Mouse (Mus musculus) midbrain, embryonic 10.5 days (tissue): Measurements from ENCODE around the gene Krtap17-1. TPM values are rescaled to one million over a fixed set of nuclear protein-coding genes. Genes with fewer than 3 reads are reported as not detected.

Source experiments
- polyA plus RNA-seq: library from polyadenylated mRNA; unstranded; fragments of >200 nt; fragmentation: Nextera tagmentation; extraction: Ambion mirVana; gene quantifications from 2 replicates; pipeline ENCODE4 v1.2.1, GENCODE M21; 2016

The Krtap17-1 gene
- polyA plus RNA-seq, 1 experiment from 2014 or later, result not detected

Other genes with a start within 250 kb of the Krtap17-1 start
- not detected in 2 replicates for gene Gm11595, start 221.1 kb downstream of the Krtap17-1 start, polyA plus RNA-seq
- not detected in 2 replicates for gene Krtap4-8, start 213.3 kb downstream of the Krtap17-1 start, polyA plus RNA-seq
- gene Krtap4-9, start 208.8 kb downstream of the Krtap17-1 start, polyA plus RNA-seq, result not detected in 2 replicates
- gene Gm11596, start 200.5 kb downstream of the Krtap17-1 start, polyA plus RNA-seq, result not detected in 2 replicates
- not detected in 2 replicates for gene Gm11569, start 195.1 kb downstream of the Krtap17-1 start, polyA plus RNA-seq
- not detected in 2 replicates for gene Gm11554, start 189.5 kb downstream of the Krtap17-1 start, polyA plus RNA-seq
- not detected in 2 replicates for gene Krtap4-13, start 184.1 kb downstream of the Krtap17-1 start, polyA plus RNA-seq
- not detected in 2 replicates for gene Gm11564, start 178.3 kb downstream of the Krtap17-1 start, polyA plus RNA-seq
- gene 2300003K06Rik, start 155.9 kb downstream of the Krtap17-1 start, polyA plus RNA-seq, result not detected in 2 replicates
- not detected in 2 replicates for gene Krtap4-16, start 142.4 kb downstream of the Krtap17-1 start, polyA plus RNA-seq
- not detected in 2 replicates for gene Gm11568, start 136.1 kb downstream of the Krtap17-1 start, polyA plus RNA-seq
- not detected in 2 replicates for gene Gm11559, start 129.5 kb downstream of the Krtap17-1 start, polyA plus RNA-seq
- gene Krtap9-1, start 120.6 kb downstream of the Krtap17-1 start, polyA plus RNA-seq, result not detected in 2 replicates
- gene Gm11567, start 114.8 kb downstream of the Krtap17-1 start, polyA plus RNA-seq, result not detected in 2 replicates
- not detected in 2 replicates for gene Krtap31-1, start 86.1 kb downstream of the Krtap17-1 start, polyA plus RNA-seq
- not detected in 2 replicates for gene Gm11565, start 79.2 kb downstream of the Krtap17-1 start, polyA plus RNA-seq
- gene Krtap31-2, start 57.7 kb downstream of the Krtap17-1 start, polyA plus RNA-seq, result not detected in 2 replicates
- not detected in 2 replicates for gene Krtap9-5, start 45.5 kb downstream of the Krtap17-1 start, polyA plus RNA-seq
- gene Krtap29-1, start 14.9 kb downstream of the Krtap17-1 start, polyA plus RNA-seq, result not detected in 2 replicates
- gene Krtap16-1, start 7.4 kb downstream of the Krtap17-1 start, polyA plus RNA-seq, result not detected in 2 replicates
- not detected in 2 replicates for gene Krt33a, start 22.2 kb upstream of the Krtap17-1 start, polyA plus RNA-seq
- gene Krt33b, start 35.9 kb upstream of the Krtap17-1 start, polyA plus RNA-seq, result not detected in 2 replicates
- not detected in 2 replicates for gene Krt34, start 47.6 kb upstream of the Krtap17-1 start, polyA plus RNA-seq
- not detected in 2 replicates for gene Krt31, start 56.6 kb upstream of the Krtap17-1 start, polyA plus RNA-seq
- gene Krt32, start 94.2 kb upstream of the Krtap17-1 start, polyA plus RNA-seq, result not detected in 2 replicates
- not detected in 2 replicates for gene Krt35, start 102.2 kb upstream of the Krtap17-1 start, polyA plus RNA-seq
- not detected in 2 replicates for gene Krt36, start 111.6 kb upstream of the Krtap17-1 start, polyA plus RNA-seq
- gene Krt13, start 127.6 kb upstream of the Krtap17-1 start, polyA plus RNA-seq, result not detected in 2 replicates
- gene Krt15, start 141.9 kb upstream of the Krtap17-1 start, polyA plus RNA-seq, result 0.74 and 1.8 TPM in 2 replicates
- gene Krt19, start 154.7 kb upstream of the Krtap17-1 start, polyA plus RNA-seq, result 5.9 and 6.3 TPM in 2 replicates
- gene Krt9, start 199.3 kb upstream of the Krtap17-1 start, polyA plus RNA-seq, result not detected in 2 replicates
- 1.0 and 1.2 TPM in 2 replicates for gene Krt14, start 213.6 kb upstream of the Krtap17-1 start, polyA plus RNA-seq